Mouse (Mus musculus) ES-E14 (cell line): Measurements from ENCODE around the gene Txndc11. TPM values are rescaled to one million over a fixed set of nuclear protein-coding genes. Genes with fewer than 3 reads are reported as not detected.
"Not testable (repeated sequence)": the region's sequence is repeated elsewhere in the genome, so short reads cannot be mapped to it uniquely, and the experiment has no call there.

ENCODE experiments used
- DNase-seq: peaks from one replicate; pipeline ENCODE4 v3.0.0-alpha.2; 2013; ENCODE audit warnings: low read depth, low spot score
- H3K27ac ChIP-seq: 2 replicates; pipeline ENCODE4 v1.5.1; 2012; ENCODE audit warnings: low read depth, mild to moderate bottlenecking, low read length, moderate library complexity, mixed read lengths; ENCODE audit not compliant: poor library complexity, insufficient read depth, severe bottlenecking
- H3K36me3 ChIP-seq: 2 replicates; pipeline ENCODE4 v1.6.1; 2012; ENCODE audit warnings: mild to moderate bottlenecking, low read length, moderate library complexity, mixed read lengths; ENCODE audit not compliant: control insufficient read depth, poor library complexity, insufficient read depth, severe bottlenecking
- H3K4me1 ChIP-seq, 2 experiments: fragments of 150-350 bp in 1 of 2; sonication (generic) in 1 of 2; 2 replicates each; pipeline ENCODE4 v1.6.1; 2012; ENCODE audit warnings: low read length in 2 of 2, mild to moderate bottlenecking in 1 of 2, mixed read lengths in 1 of 2; ENCODE audit not compliant: control insufficient read depth in 2 of 2, insufficient read depth in 2 of 2, poor library complexity in 1 of 2
- H3K4me3 ChIP-seq, 2 experiments: fragments of 150-350 bp in 1 of 2; sonication (generic) in 1 of 2; 2 replicates each; pipeline ENCODE4 v1.5.1; 2012; ENCODE audit warnings: low read length in 2 of 2, low read depth in 1 of 2, mild to moderate bottlenecking in 1 of 2, mixed read lengths in 1 of 2; ENCODE audit not compliant: insufficient read depth in 1 of 2, poor library complexity in 1 of 2, severe bottlenecking in 1 of 2
- H3K9ac ChIP-seq: 2 replicates; pipeline ENCODE4 v1.6.1; 2012; ENCODE audit warnings: low read depth, mild to moderate bottlenecking, low read length, mixed read lengths; ENCODE audit not compliant: poor library complexity, insufficient read depth, severe bottlenecking
- H3K9me3 ChIP-seq: fragments of 150-350 bp; sonication (generic); 2 replicates; pipeline ENCODE4 v1.6.1; 2012; ENCODE audit warnings: low read depth, mild to moderate bottlenecking, low read length; ENCODE audit not compliant: control insufficient read depth, insufficient read depth
- CHD2 ChIP-seq: IDR thresholded peaks from 2 replicates; pipeline ENCODE4 v1.6.1; 2014; ENCODE audit warnings: mild to moderate bottlenecking, low read depth, low read length, inconsistent platforms
- HCFC1 ChIP-seq: IDR thresholded peaks from 2 replicates; pipeline ENCODE4 v1.6.1; 2012; ENCODE audit warnings: low read length, inconsistent platforms, borderline replicate concordance; ENCODE audit not compliant: insufficient read depth
- MAFK ChIP-seq: IDR thresholded peaks from 2 replicates; pipeline ENCODE4 v1.6.1; 2014; ENCODE audit warnings: mild to moderate bottlenecking, low read depth, low read length, inconsistent platforms; ENCODE audit not compliant: insufficient read depth
- ZC3H11A ChIP-seq: IDR thresholded peaks from 2 replicates; pipeline ENCODE4 v1.6.1; 2012; ENCODE audit warnings: low read depth, mild to moderate bottlenecking, inconsistent platforms, low read length, borderline replicate concordance
- ZNF384 ChIP-seq: IDR thresholded peaks from 2 replicates; pipeline ENCODE4 v1.6.1; 2012; ENCODE audit warnings: low read depth, low read length, inconsistent platforms
- in situ Hi-C, 2 experiments: fragments of 600-800 bp; cut with MboI; formaldehyde crosslinking; loops; one replicate each; pipeline ENCODE4 v1.15.1; 2025; ENCODE audit warnings: low sequenced_read_pairs in 2 of 2, inconsistent platforms in 1 of 2; ENCODE audit not compliant: unreplicated experiment in 2 of 2
- total RNA-seq: library from RNA; depleted of rRNA; stranded (reverse); fragments of 300-350 nt; gene quantifications from 2 replicates; pipeline ENCODE4 v1.2.3, GENCODE M21; 2012

The Txndc11 gene
- total RNA-seq, 1 experiment = 26.0 TPM

- no peak overlapping the region for H3K27ac ChIP-seq
Observed at GRCm38 (mm10) chr16:11164695-11165255, 30.3 kb upstream of the Txndc11 start.

GRCm38 (mm10) chr16:11157721-11158120, 23.3 kb upstream of the Txndc11 start:
- H3K27ac ChIP-seq, H3K4me3 ChIP-seq, DNase-seq, in situ Hi-C loops, H3K36me3 ChIP-seq, H3K9ac ChIP-seq, H3K9me3 ChIP-seq, H3K4me1 ChIP-seq: not testable (repeated sequence)

More at GRCm38 (mm10) chr16:11164695-11165255, 30.3 kb upstream of the Txndc11 start:
- Histone ChIP-seq H3K36me3 (no peaks in the 10 kb centered on the region), H3K9ac (no peak overlapping the region), H3K4me3 (no peak overlapping the region), H3K9me3 (no peaks in the 10 kb centered on the region), H3K4me1 (no peaks in the 10 kb centered on the region)
- DNase-seq = no peak
- TF ChIP-seq HCFC1 (no peak), MAFK (no peak), CHD2 (no peak), ZC3H11A (no peak), ZNF384 (no peak)
- in situ Hi-C loops = no loop called here

- H3K9me3 ChIP-seq = no peaks in the 10 kb centered on the region
- TF ChIP-seq ZC3H11A = no peak
- TF ChIP-seq MAFK = no peak
- no peak for TF ChIP-seq CHD2
- TF ChIP-seq ZNF384 = no peak
- TF ChIP-seq HCFC1 = no peak
- H3K4me1 ChIP-seq = no peaks in the 10 kb centered on the region
- peaks cover 10% of the 10 kb centered on the region for H3K36me3 ChIP-seq
- no peak overlapping the region for H3K27ac ChIP-seq
- H3K9ac ChIP-seq = no peak overlapping the region
- no peak overlapping the region for H3K4me3 ChIP-seq
- in situ Hi-C loops = no loop called here
- DNase-seq = no peak
Observed at GRCm38 (mm10) chr16:11154500-11154899, 20.1 kb upstream of the Txndc11 start.

GRCm38 (mm10) chr16:11143706-11144483, 9.4 kb upstream of the Txndc11 start:
- H3K9me3 ChIP-seq, DNase-seq, H3K36me3 ChIP-seq, in situ Hi-C loops, H3K4me1 ChIP-seq, H3K9ac ChIP-seq, H3K27ac ChIP-seq, H3K4me3 ChIP-seq: not testable (repeated sequence)
